Mouse (Mus musculus): ENCODE measurements around the gene Wfdc11. TPM values are rescaled to one million over a fixed set of nuclear protein-coding genes. Genes with fewer than 3 reads are reported as not detected.
"Not testable (repeated sequence)": the region's sequence is repeated elsewhere in the genome, so short reads cannot be mapped to it uniquely, and the experiment has no call there.

Wfdc11 gene
- polyA plus RNA-seq, 1 experiment from 2014 or later = not detected

GRCm38 (mm10) chr2:164635266-164635665 lies 38.6 kb downstream of the Wfdc11 start:
- Histone ChIP-seq H3K4me3 (no peak overlapping the region), H3K9me3 (replicated peaks) (no peaks in the 10 kb centered on the region), H3K9ac (no peak overlapping the region), H3K4me2 (no peak overlapping the region), H3K36me3 (no peaks in the 10 kb centered on the region), H3K27ac (no peak overlapping the region), H3K27me3 (no peaks in the 10 kb centered on the region), H3K4me1 (replicated peaks) (no peaks in the 10 kb centered on the region)
- ATAC-seq (replicated peaks; ENCODE audit: insufficient number of reproducible peaks, insufficient read depth, low FRiP score, low read depth) = no peak
- WGBS = 70% methylated on average over 9 of the region's 9 CpGs

GRCm38 (mm10) chr2:164621775-164622174 lies 52.1 kb downstream of the Wfdc11 start:
- Histone ChIP-seq H3K9me3 (replicated peaks) (no peaks in the 10 kb centered on the region), H3K4me3 (no peak overlapping the region)
- 76% methylated on average over 4 of the region's 4 CpGs for WGBS

GRCm38 (mm10) chr2:164619050-164619449 lies 54.8 kb downstream of the Wfdc11 start:
- ATAC-seq (replicated peaks; ENCODE audit: insufficient number of reproducible peaks, insufficient read depth, low FRiP score, low read depth) = no peak
- Histone ChIP-seq H3K9ac (no peak overlapping the region), H3K36me3 (no peaks in the 10 kb centered on the region), H3K4me3 (no peak overlapping the region), H3K27ac (no peak overlapping the region), H3K4me2 (no peak overlapping the region), H3K4me1 (replicated peaks) (no peaks in the 10 kb centered on the region), H3K9me3 (replicated peaks) (no peaks in the 10 kb centered on the region), H3K27me3 (no peaks in the 10 kb centered on the region)
- 71% methylated on average over 5 of the region's 5 CpGs for WGBS

More at GRCm38 (mm10) chr2:164621775-164622174, 52.1 kb downstream of the Wfdc11 start:
- H3K4me1 ChIP-seq (replicated peaks) = no peaks in the 10 kb centered on the region
- no peak overlapping the region for H3K9ac ChIP-seq
- H3K27ac ChIP-seq = no peak overlapping the region
- H3K36me3 ChIP-seq = no peaks in the 10 kb centered on the region
- ATAC-seq (replicated peaks; ENCODE audit: insufficient number of reproducible peaks, insufficient read depth, low FRiP score, low read depth) = no peak
- H3K4me2 ChIP-seq = no peak overlapping the region
- H3K27me3 ChIP-seq = no peaks in the 10 kb centered on the region

- WGBS = 91% methylated on average over 3 of the region's 3 CpGs
- H3K4me2 ChIP-seq = no peak overlapping the region
- no peak for ATAC-seq (replicated peaks; ENCODE audit: insufficient number of reproducible peaks, insufficient read depth, low FRiP score, low read depth)
- no peaks in the 10 kb centered on the region for H3K4me1 ChIP-seq (replicated peaks)
- no peaks in the 10 kb centered on the region for H3K9me3 ChIP-seq (replicated peaks)
- no peak overlapping the region for H3K27ac ChIP-seq
- no peaks in the 10 kb centered on the region for H3K27me3 ChIP-seq
- H3K9ac ChIP-seq = no peak overlapping the region
- H3K36me3 ChIP-seq = no peaks in the 10 kb centered on the region
- H3K4me3 ChIP-seq = no peak overlapping the region
Measured at GRCm38 (mm10) chr2:164615386-164615785, 58.5 kb downstream of the Wfdc11 start.

GRCm38 (mm10) chr2:164613471-164613870 lies 60.4 kb downstream of the Wfdc11 start, which contains the start of the genes Wfdc6b and Wfdc8:
Gene Wfdc6b (plus strand): TSS chr2:164613522.
Gene Wfdc8 (minus strand): TSS chr2:164613626.
- WGBS = 35% methylated on average over 8 of the region's 8 CpGs
- H3K36me3 ChIP-seq; ATAC-seq (replicated peaks; ENCODE audit: insufficient number of reproducible peaks, insufficient read depth, low FRiP score, low read depth); H3K4me2 ChIP-seq; H3K9ac ChIP-seq; H3K9me3 ChIP-seq (replicated peaks); H3K4me1 ChIP-seq (replicated peaks); H3K27ac ChIP-seq; H3K4me3 ChIP-seq; H3K27me3 ChIP-seq: not testable (repeated sequence)

Other genes starting within 250 kb of the Wfdc11 start
- 41.9 and 56.5 TPM in 2 replicates for gene Sdc4, start 230.2 kb downstream of the Wfdc11 start, polyA plus RNA-seq (2015; fragmentation: Nextera tagmentation; extraction: Ambion mirVana)
- gene Sys1, start 217.1 kb downstream of the Wfdc11 start, polyA plus RNA-seq (2015; fragmentation: Nextera tagmentation; extraction: Ambion mirVana) = 32.0 and 40.4 TPM in 2 replicates
- gene Gm20458, start 213.1 kb downstream of the Wfdc11 start, polyA plus RNA-seq (2015; fragmentation: Nextera tagmentation; extraction: Ambion mirVana) = 10.5 and 13.5 TPM in 2 replicates
- not detected in 2 replicates for gene Trp53tg5, start 200.4 kb downstream of the Wfdc11 start, polyA plus RNA-seq (2015; fragmentation: Nextera tagmentation; extraction: Ambion mirVana)
- 8.6 and 16.5 TPM in 2 replicates for gene Dbndd2, start 188.0 kb downstream of the Wfdc11 start, polyA plus RNA-seq (2015; fragmentation: Nextera tagmentation; extraction: Ambion mirVana)
- gene Pigt, start 176.6 kb downstream of the Wfdc11 start, polyA plus RNA-seq (2015; fragmentation: Nextera tagmentation; extraction: Ambion mirVana) = 42.1 and 54.1 TPM in 2 replicates
- gene Wfdc2, start 111.7 kb downstream of the Wfdc11 start, polyA plus RNA-seq (2015; fragmentation: Nextera tagmentation; extraction: Ambion mirVana) = 10.0 and 39.8 TPM in 2 replicates
- not detected in 2 replicates for gene Spint3, start 100.6 kb downstream of the Wfdc11 start, polyA plus RNA-seq (2015; fragmentation: Nextera tagmentation; extraction: Ambion mirVana)
- 0.21 and 0.47 TPM in 2 replicates for gene Wfdc6a, start 88.6 kb downstream of the Wfdc11 start, polyA plus RNA-seq (2015; fragmentation: Nextera tagmentation; extraction: Ambion mirVana)
- not detected in 2 replicates for gene Eppin, start 80.5 kb downstream of the Wfdc11 start, polyA plus RNA-seq (2015; fragmentation: Nextera tagmentation; extraction: Ambion mirVana)
- gene Wfdc6b, start 60.6 kb downstream of the Wfdc11 start, polyA plus RNA-seq (2015; fragmentation: Nextera tagmentation; extraction: Ambion mirVana) = not detected in 2 replicates
- not detected in 2 replicates for gene Wfdc8, start 60.5 kb downstream of the Wfdc11 start, polyA plus RNA-seq (2015; fragmentation: Nextera tagmentation; extraction: Ambion mirVana)
- not detected in 2 replicates for gene Wfdc16, start 35.3 kb downstream of the Wfdc11 start, polyA plus RNA-seq (2015; fragmentation: Nextera tagmentation; extraction: Ambion mirVana)
- 0.31 TPM in 1 of 2 replicates, not detected in the other for gene Wfdc10, start 18.0 kb downstream of the Wfdc11 start, polyA plus RNA-seq (2015; fragmentation: Nextera tagmentation; extraction: Ambion mirVana)
- gene Wfdc9, start 17.5 kb downstream of the Wfdc11 start, polyA plus RNA-seq (2015; fragmentation: Nextera tagmentation; extraction: Ambion mirVana) = not detected in 2 replicates
- not detected in 2 replicates for gene Wfdc13, start 11.0 kb upstream of the Wfdc11 start, polyA plus RNA-seq (2015; fragmentation: Nextera tagmentation; extraction: Ambion mirVana)
- 0.19 TPM in 1 of 2 replicates, not detected in the other for gene Spint4, start 24.4 kb upstream of the Wfdc11 start, polyA plus RNA-seq (2015; fragmentation: Nextera tagmentation; extraction: Ambion mirVana)
- not detected in 2 replicates for gene Spint5, start 41.2 kb upstream of the Wfdc11 start, polyA plus RNA-seq (2015; fragmentation: Nextera tagmentation; extraction: Ambion mirVana)
- gene Wfdc3, start 71.8 kb upstream of the Wfdc11 start, polyA plus RNA-seq (2015; fragmentation: Nextera tagmentation; extraction: Ambion mirVana) = 0.74 and 0.77 TPM in 2 replicates
- 51.0 and 51.4 TPM in 2 replicates for gene Dnttip1, start 71.9 kb upstream of the Wfdc11 start, polyA plus RNA-seq (2015; fragmentation: Nextera tagmentation; extraction: Ambion mirVana)
- gene Ube2c, start 95.8 kb upstream of the Wfdc11 start, polyA plus RNA-seq (2015; fragmentation: Nextera tagmentation; extraction: Ambion mirVana) = 377 and 382 TPM in 2 replicates
- 4.9 and 5.2 TPM in 2 replicates for gene Tnnc2, start 105.9 kb upstream of the Wfdc11 start, polyA plus RNA-seq (2015; fragmentation: Nextera tagmentation; extraction: Ambion mirVana)
- gene Snx21, start 111.7 kb upstream of the Wfdc11 start, polyA plus RNA-seq (2015; fragmentation: Nextera tagmentation; extraction: Ambion mirVana) = 42.5 and 43.4 TPM in 2 replicates
- 12.0 and 15.0 TPM in 2 replicates for gene Acot8, start 130.8 kb upstream of the Wfdc11 start, polyA plus RNA-seq (2015; fragmentation: Nextera tagmentation; extraction: Ambion mirVana)
- 4.9 TPM in 2 replicates for gene Zswim3, start 131.0 kb upstream of the Wfdc11 start, polyA plus RNA-seq (2015; fragmentation: Nextera tagmentation; extraction: Ambion mirVana)
- gene Zswim1, start 148.6 kb upstream of the Wfdc11 start, polyA plus RNA-seq (2015; fragmentation: Nextera tagmentation; extraction: Ambion mirVana) = 8.1 and 10.3 TPM in 2 replicates
- not detected in 2 replicates for gene Spata25, start 154.4 kb upstream of the Wfdc11 start, polyA plus RNA-seq (2015; fragmentation: Nextera tagmentation; extraction: Ambion mirVana)
- 167 and 180 TPM in 2 replicates for gene Ctsa, start 158.8 kb upstream of the Wfdc11 start, polyA plus RNA-seq (2015; fragmentation: Nextera tagmentation; extraction: Ambion mirVana)
- 43.3 and 47.1 TPM in 2 replicates for gene Neurl2, start 159.4 kb upstream of the Wfdc11 start, polyA plus RNA-seq (2015; fragmentation: Nextera tagmentation; extraction: Ambion mirVana)
- 14.0 and 71.8 TPM in 2 replicates for gene Pltp, start 183.6 kb upstream of the Wfdc11 start, polyA plus RNA-seq (2015; fragmentation: Nextera tagmentation; extraction: Ambion mirVana)
- gene Pcif1, start 205.2 kb upstream of the Wfdc11 start, polyA plus RNA-seq (2015; fragmentation: Nextera tagmentation; extraction: Ambion mirVana) = 53.4 and 56.4 TPM in 2 replicates
- gene Zfp335, start 237.7 kb upstream of the Wfdc11 start, polyA plus RNA-seq (2015; fragmentation: Nextera tagmentation; extraction: Ambion mirVana) = 5.9 and 10.9 TPM in 2 replicates